Mouse (Mus musculus) lung, postnatal 14 days (tissue): ENCODE results near the gene 1700024G13Rik.

Experiments
- DNase-seq: peaks from one replicate; pipeline ENCODE4 v3.0.0; 2021

The 1700024G13Rik gene

DNA sequence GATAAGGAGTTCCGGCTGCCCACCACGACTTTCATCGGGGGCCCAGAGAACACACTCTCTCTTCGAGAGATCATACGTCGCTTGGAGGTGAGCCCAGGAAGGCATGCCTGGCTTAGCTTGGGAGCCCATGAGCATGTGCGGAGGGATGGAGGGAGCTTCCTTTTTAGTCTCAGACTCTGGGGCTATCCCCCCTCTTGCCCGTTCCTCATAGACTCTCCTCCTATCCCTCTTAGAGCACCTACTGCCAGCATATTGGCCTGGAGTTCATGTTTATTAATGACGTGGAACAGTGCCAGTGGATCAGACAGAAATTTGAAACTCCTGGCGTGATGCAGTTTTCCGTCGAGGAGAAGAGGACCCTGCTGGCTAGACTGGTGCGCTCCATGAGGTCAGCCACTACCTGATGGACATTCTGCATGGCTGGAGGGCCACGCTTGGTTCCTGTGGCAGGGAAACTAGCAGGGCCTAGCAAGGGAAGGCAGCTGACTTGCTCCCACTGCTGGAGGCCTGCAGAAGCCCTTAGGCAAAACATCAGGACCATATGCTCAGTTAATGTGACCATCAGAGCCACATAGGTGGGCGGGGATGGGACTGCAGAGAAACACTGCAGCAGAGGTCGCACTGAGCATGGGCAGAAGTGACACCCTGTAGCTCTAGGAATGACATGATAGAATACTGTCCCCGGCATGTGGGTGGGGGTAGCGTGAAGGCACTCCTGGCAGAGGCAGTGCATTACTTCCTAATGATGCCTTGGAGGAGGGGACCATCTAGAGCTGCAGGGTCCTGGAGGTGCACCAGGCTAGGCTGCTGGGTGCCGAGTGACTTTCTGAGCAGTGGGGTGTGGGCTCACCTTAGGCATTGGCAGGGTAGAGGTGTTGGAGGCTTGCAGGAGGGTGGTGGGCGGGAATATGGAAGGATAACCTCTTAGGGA is 55.4 kb downstream of the 1700024G13Rik start:
- DNase-seq = no peak

- no peak for DNase-seq
Observed at GRCm38 (mm10) chr14:32327366-32327765, 60.8 kb downstream of the 1700024G13Rik start.
